Comparison of ENCODE assay signal across 31 mouse cellular contexts in the genomic region with DNA sequence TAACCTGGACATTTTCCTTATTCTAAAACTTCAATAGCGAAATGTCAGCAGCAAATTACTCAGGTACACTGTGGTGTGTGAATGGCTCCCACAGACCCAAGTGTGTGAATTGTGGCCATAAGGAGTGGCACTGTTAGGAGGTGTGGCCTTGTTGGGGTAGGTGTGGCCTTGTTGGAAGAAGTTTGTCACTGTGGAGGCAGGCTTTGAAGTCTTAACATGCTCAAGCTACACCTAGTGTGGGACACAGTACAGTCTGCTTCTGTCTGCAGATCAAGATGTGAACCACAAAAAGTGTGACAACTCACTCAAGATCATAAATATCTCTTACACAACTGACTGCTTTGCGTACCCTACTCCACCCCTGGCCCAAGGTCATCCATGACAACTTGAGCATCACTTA.
"Had no signal": no experiment of that assay in that cellular context is flagged by ENCODE, and none has a peak within 500 bp of the region (broad histone marks: within the 10 kb centered on the region; RNA-seq: fewer than 3 reads in every experiment).

No protein-coding gene starts in this region.

- ATAC-seq: liver, embryonic 12.5 days; liver, postnatal 0 days; lung, postnatal 0 days; midbrain, embryonic 13.5 days; midbrain, embryonic 15.5 days; midbrain, embryonic 16.5 days had no signal

- H3K27ac ChIP-seq: limb, embryonic 10.5 days; limb, embryonic 12.5 days; limb, embryonic 13.5 days; limb, embryonic 15.5 days; liver, embryonic 12.5 days; liver, embryonic 13.5 days; liver, embryonic 14.5 days; liver, embryonic 15.5 days; lung, embryonic 15.5 days; macrophage; midbrain, embryonic 10.5 days; midbrain, embryonic 12.5 days; midbrain, embryonic 13.5 days; midbrain, embryonic 15.5 days had no signal

- H3K4me3 ChIP-seq: limb, embryonic 10.5 days; limb, embryonic 12.5 days; limb, embryonic 13.5 days; limb, embryonic 15.5 days; liver, embryonic 12.5 days; liver, embryonic 13.5 days; liver, embryonic 15.5 days; lung, embryonic 15.5 days; megakaryocyte, embryonic 14.5 days; midbrain, embryonic 10.5 days; midbrain, embryonic 12.5 days; midbrain, embryonic 13.5 days; midbrain, embryonic 15.5 days; myocyte had no signal

- DNase-seq: left cerebral cortex, postnatal 4 days; liver; liver, embryonic 13.5 days; liver, postnatal 0 days; lung, adult 18-20 months; lung, adult 2 months; lung, embryonic 14.5 days; lung, postnatal 10 days; lung, postnatal 14 days; lung, postnatal 36 days; lung, postnatal 4 days; midbrain, embryonic 14.5 days had no signal

- H3K4me2 ChIP-seq: limb, embryonic 12.5 days; limb, embryonic 13.5 days; limb, embryonic 15.5 days; liver, embryonic 11.5 days; liver, embryonic 12.5 days; liver, embryonic 13.5 days; liver, embryonic 15.5 days; lung, embryonic 14.5 days; lung, embryonic 15.5 days; midbrain, embryonic 11.5 days; midbrain, embryonic 12.5 days; midbrain, embryonic 13.5 days; midbrain, embryonic 15.5 days had no signal

- H3K9me3 ChIP-seq: limb, embryonic 10.5 days; limb, embryonic 12.5 days; limb, embryonic 13.5 days; limb, embryonic 15.5 days; liver, embryonic 12.5 days; liver, embryonic 13.5 days; liver, embryonic 15.5 days; lung, embryonic 15.5 days; megakaryocyte, embryonic 14.5 days; midbrain, embryonic 10.5 days; midbrain, embryonic 12.5 days; midbrain, embryonic 13.5 days; midbrain, embryonic 15.5 days had no signal

- H3K4me1 ChIP-seq: limb, embryonic 10.5 days; limb, embryonic 12.5 days; limb, embryonic 13.5 days; limb, embryonic 15.5 days; liver, embryonic 12.5 days; liver, embryonic 13.5 days; liver, embryonic 15.5 days; lung, embryonic 15.5 days; midbrain, embryonic 10.5 days; midbrain, embryonic 12.5 days; midbrain, embryonic 13.5 days; midbrain, embryonic 15.5 days had no signal

- H3K27me3 ChIP-seq: limb, embryonic 12.5 days; limb, embryonic 13.5 days; limb, embryonic 15.5 days; liver, embryonic 12.5 days; liver, embryonic 13.5 days; liver, embryonic 15.5 days; lung, embryonic 15.5 days; megakaryocyte, embryonic 14.5 days; midbrain, embryonic 12.5 days; midbrain, embryonic 13.5 days; midbrain, embryonic 15.5 days had no signal

- H3K9ac ChIP-seq: limb, embryonic 12.5 days; limb, embryonic 13.5 days; limb, embryonic 15.5 days; liver, embryonic 12.5 days; liver, embryonic 13.5 days; liver, embryonic 14.5 days; liver, embryonic 15.5 days; liver, postnatal 0 days; lung, embryonic 14.5 days; lung, embryonic 15.5 days; midbrain, embryonic 12.5 days; midbrain, embryonic 13.5 days; midbrain, embryonic 15.5 days had no signal
